Mouse (Mus musculus): ENCODE data around the gene Glis1. TPM values are rescaled to one million over a fixed set of nuclear protein-coding genes. Genes with fewer than 3 reads are reported as not detected.

Glis1 gene
- polyA plus RNA-seq, 2 experiments = 9.0 to 10.0 TPM

DNA sequence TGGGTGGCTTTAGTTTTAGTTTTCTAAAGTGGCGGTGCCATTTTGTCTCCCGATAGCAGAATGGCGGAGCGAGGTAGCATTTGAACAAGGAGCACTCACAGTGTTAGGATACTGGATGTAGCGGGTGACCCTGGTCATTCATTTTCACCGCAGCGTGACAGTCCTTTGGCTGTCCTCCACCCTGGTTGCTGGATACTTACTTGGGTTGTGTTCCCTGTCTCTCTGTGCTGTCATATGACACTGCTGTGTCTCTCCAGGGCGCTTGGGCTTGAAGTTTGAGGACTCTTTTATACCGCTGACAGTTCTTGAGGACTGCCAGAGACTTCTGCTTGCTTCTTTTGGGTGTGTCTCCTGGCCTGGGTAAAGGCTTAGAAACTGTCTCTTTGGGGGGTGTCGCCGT, 80.6 kb downstream of the Glis1 start:
- Histone ChIP-seq H3K27ac (replicated peaks; ENCODE audit: low read depth, low read length) (no peak overlapping the region), H3K9ac (ENCODE audit: low read depth, low read length, severe bottlenecking) (no peak overlapping the region), H3K4me3 (replicated peaks; ENCODE audit: low read length) (no peak overlapping the region), H3K4me2 (replicated peaks; ENCODE audit: low read depth, low read length, severe bottlenecking) (no peak overlapping the region), H3K36me3 (ENCODE audit: control insufficient read depth, insufficient read depth, low read length) (no peaks in the 10 kb centered on the region), H3K4me1 (ENCODE audit: control insufficient read depth, insufficient read depth, low read length) (no peaks in the 10 kb centered on the region), H3K27me3 (ENCODE audit: control insufficient read depth, insufficient read depth, low read length) (no peaks in the 10 kb centered on the region), H3K9me3 (ENCODE audit: control insufficient read depth, low read length) (no peaks in the 10 kb centered on the region)
- WGBS = 92% methylated on average over 11 of the region's 11 CpGs
- ATAC-seq (ENCODE audit: low FRiP score, low read depth) = no peak
- DNase-seq (ENCODE audit: low spot score) = no peak
- TF ChIP-seq POLR2A (IDR thresholded peaks at IDR 0.05; ENCODE audit: borderline replicate concordance, extremely low read depth, insufficient read depth, insufficient read length) = no peak

DNA sequence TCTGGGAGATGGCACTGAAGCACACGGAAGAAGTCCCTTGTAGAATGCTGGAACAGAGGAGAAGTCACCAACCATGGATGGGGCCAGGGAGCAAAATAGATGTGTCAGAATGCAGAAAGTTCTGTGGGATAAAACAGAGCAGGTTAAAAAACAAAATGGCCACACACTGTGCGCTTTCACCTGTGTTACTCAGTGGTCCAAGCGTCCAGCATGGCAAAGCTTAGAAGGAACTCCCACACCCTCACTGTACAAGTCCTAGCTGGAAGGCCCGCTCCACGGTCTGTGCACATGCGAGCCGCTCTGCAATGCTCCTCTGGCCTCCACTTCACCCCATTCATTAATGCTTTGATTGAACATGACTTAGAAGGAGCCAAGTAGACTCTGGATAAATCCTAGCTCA, 81.2 kb downstream of the Glis1 start:
- Histone ChIP-seq H3K27me3 (ENCODE audit: control insufficient read depth, insufficient read depth, low read length) (no peaks in the 10 kb centered on the region), H3K9me3 (ENCODE audit: control insufficient read depth, low read length) (no peaks in the 10 kb centered on the region), H3K4me2 (replicated peaks; ENCODE audit: low read depth, low read length, severe bottlenecking) (no peak overlapping the region), H3K4me3 (replicated peaks; ENCODE audit: low read length) (no peak overlapping the region), H3K36me3 (ENCODE audit: control insufficient read depth, insufficient read depth, low read length) (no peaks in the 10 kb centered on the region), H3K9ac (ENCODE audit: low read depth, low read length, severe bottlenecking) (no peak overlapping the region), H3K27ac (replicated peaks; ENCODE audit: low read depth, low read length) (no peak overlapping the region), H3K4me1 (ENCODE audit: control insufficient read depth, insufficient read depth, low read length) (no peaks in the 10 kb centered on the region)
- no peak for DNase-seq (ENCODE audit: low spot score)
- TF ChIP-seq POLR2A (IDR thresholded peaks at IDR 0.05; ENCODE audit: borderline replicate concordance, extremely low read depth, insufficient read depth, insufficient read length) = no peak
- WGBS = 95% methylated on average over 7 of the region's 7 CpGs
- no peak for ATAC-seq (ENCODE audit: low FRiP score, low read depth)

DNA sequence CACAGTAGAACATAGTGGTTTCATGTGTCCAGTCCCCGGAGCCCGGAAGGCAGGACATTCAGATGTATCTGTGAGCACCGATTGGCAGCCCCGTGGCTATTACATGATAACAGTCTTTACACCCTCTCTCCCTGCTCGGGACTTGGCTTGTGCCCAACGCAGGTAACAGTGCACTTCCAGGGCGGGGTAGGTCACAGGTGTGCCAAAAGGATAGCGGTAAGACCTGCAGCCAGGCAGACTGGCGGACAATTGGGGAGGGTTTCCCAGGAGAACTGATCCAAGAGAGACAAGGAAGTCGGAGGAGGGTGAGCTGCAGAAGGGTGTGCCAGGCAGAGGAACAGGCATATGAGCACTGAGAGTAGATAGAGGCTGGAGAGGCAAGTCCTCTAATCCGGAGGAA, 84.4 kb downstream of the Glis1 start:
- Histone ChIP-seq H3K36me3 (ENCODE audit: control insufficient read depth, insufficient read depth, low read length) (no peaks in the 10 kb centered on the region), H3K4me2 (replicated peaks; ENCODE audit: low read depth, low read length, severe bottlenecking) (no peak overlapping the region), H3K4me1 (ENCODE audit: control insufficient read depth, insufficient read depth, low read length) (peaks cover 5% of the 10 kb centered on the region; the same call in 1 of the 2 replicates), H3K27ac (replicated peaks; ENCODE audit: low read depth, low read length) (no peak overlapping the region), H3K9ac (ENCODE audit: low read depth, low read length, severe bottlenecking) (no peak overlapping the region), H3K4me3 (replicated peaks; ENCODE audit: low read length) (no peak overlapping the region), H3K9me3 (ENCODE audit: control insufficient read depth, low read length) (no peaks in the 10 kb centered on the region), H3K27me3 (ENCODE audit: control insufficient read depth, insufficient read depth, low read length) (no peaks in the 10 kb centered on the region)
- ATAC-seq (ENCODE audit: low FRiP score, low read depth) = no peak
- no peak for TF ChIP-seq POLR2A (IDR thresholded peaks at IDR 0.05; ENCODE audit: borderline replicate concordance, extremely low read depth, insufficient read depth, insufficient read length)
- WGBS = 55% methylated on average over 11 of the region's 11 CpGs
- DNase-seq (ENCODE audit: low spot score) = no peak

DNA sequence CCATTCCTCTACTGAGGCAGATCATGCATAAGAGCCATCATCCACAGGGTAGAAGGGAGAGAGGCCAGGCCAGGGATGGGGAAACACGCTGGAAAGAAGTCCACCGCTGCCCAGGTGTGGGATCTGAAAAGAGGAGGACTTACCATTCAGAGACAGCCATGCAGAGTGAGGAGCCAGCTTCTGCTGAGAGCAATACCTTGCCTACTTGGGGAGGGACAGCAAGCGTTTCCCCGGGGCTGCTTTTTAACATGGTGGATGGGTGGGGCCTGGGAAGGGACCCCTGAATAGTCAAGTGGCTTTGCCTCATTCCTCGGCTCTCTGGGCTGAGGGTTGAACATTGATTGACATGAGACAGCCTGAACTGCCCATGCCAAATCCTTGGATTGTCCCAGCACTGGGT, 85.7 kb downstream of the Glis1 start:
- Histone ChIP-seq H3K9ac (ENCODE audit: low read depth, low read length, severe bottlenecking) (no peak overlapping the region), H3K27ac (replicated peaks; ENCODE audit: low read depth, low read length) (no peak overlapping the region), H3K4me1 (ENCODE audit: control insufficient read depth, insufficient read depth, low read length) (peaks cover 8% of the 10 kb centered on the region; the same call in 1 of the 2 replicates), H3K36me3 (ENCODE audit: control insufficient read depth, insufficient read depth, low read length) (no peaks in the 10 kb centered on the region), H3K4me3 (replicated peaks; ENCODE audit: low read length) (no peak overlapping the region), H3K9me3 (ENCODE audit: control insufficient read depth, low read length) (no peaks in the 10 kb centered on the region), H3K27me3 (ENCODE audit: control insufficient read depth, insufficient read depth, low read length) (no peaks in the 10 kb centered on the region), H3K4me2 (replicated peaks; ENCODE audit: low read depth, low read length, severe bottlenecking) (no peak overlapping the region)
- 77% methylated on average over 5 of the region's 5 CpGs for WGBS
- ATAC-seq (ENCODE audit: low FRiP score, low read depth) (no peak), DNase-seq (ENCODE audit: low spot score) (no peak)
- no peak for TF ChIP-seq POLR2A (IDR thresholded peaks at IDR 0.05; ENCODE audit: borderline replicate concordance, extremely low read depth, insufficient read depth, insufficient read length)

DNA sequence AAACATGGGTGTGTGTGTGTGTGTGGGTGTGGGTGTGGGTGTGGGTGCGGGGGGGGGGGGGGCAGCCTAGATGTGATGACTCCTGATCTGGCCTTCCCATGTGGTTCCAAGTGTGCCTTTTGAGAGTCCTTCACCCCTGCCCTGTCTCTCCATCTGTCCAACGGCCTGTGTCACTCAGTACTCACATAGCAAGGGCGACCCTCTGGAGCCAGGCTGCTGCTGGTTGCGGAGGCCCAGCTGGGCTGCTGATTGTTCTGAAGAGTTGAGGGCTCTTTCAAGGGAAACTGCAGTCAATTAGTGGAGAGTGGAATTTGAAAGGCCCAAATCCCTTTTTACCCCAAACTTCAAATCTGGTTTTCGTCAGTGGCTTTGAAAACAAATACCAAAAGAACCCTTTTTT, 86.4 kb downstream of the Glis1 start:
- WGBS = 43% methylated on average over 4 of the region's 5 CpGs
- ATAC-seq (ENCODE audit: low FRiP score, low read depth) (no peak), DNase-seq (ENCODE audit: low spot score) (no peak)
- H3K4me3 ChIP-seq (replicated peaks; ENCODE audit: low read length) = no peak overlapping the region
- H3K27ac ChIP-seq (replicated peaks; ENCODE audit: low read depth, low read length) = no peak overlapping the region; the same call in 1 of the 2 replicates
- no peak overlapping the region for H3K4me2 ChIP-seq (replicated peaks; ENCODE audit: low read depth, low read length, severe bottlenecking)
- H3K27me3 ChIP-seq (ENCODE audit: control insufficient read depth, insufficient read depth, low read length) = no peaks in the 10 kb centered on the region
- H3K36me3 ChIP-seq (ENCODE audit: control insufficient read depth, insufficient read depth, low read length) = no peaks in the 10 kb centered on the region
- no peaks in the 10 kb centered on the region for H3K9me3 ChIP-seq (ENCODE audit: control insufficient read depth, low read length)
- H3K4me1 ChIP-seq (ENCODE audit: control insufficient read depth, insufficient read depth, low read length) = peaks cover 8% of the 10 kb centered on the region; the same call in 1 of the 2 replicates
- TF ChIP-seq POLR2A (IDR thresholded peaks at IDR 0.05; ENCODE audit: borderline replicate concordance, extremely low read depth, insufficient read depth, insufficient read length) = no peak
- no peak overlapping the region for H3K9ac ChIP-seq (ENCODE audit: low read depth, low read length, severe bottlenecking)
